Mouse (Mus musculus) adrenal gland (tissue): Measurements from ENCODE around the gene Limd2.
"Not testable (repeated sequence)": the region's sequence is repeated elsewhere in the genome, so short reads cannot be mapped to it uniquely, and the experiment has no call there.

Experiments used
- intact Hi-C: fragments of 180-260 bp; cut with DNase I; formaldehyde crosslinking; loops from one replicate; pipeline ENCODE4 v1.15.1; 2025

The Limd2 gene

DNA sequence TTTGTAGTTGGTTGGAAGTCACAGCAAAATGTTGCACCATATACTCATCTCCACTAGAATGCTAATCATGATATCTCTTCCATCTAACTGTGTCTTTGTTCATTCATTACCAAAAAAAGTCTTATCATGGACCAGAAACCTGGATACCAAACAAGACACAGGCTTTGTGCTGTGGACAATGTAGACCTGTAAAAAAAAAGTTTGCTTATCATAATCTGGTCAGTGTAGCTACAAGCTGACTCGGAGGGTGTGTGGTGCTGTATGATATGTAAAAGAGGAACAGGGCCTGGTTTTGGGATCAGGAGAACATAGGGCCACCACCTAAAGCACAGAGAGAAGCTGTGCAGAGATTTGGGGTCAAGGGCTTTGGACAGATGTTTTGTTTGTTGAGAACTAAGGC lies 31.2 kb downstream of the Limd2 start:
- intact Hi-C loops, result no loop called here

DNA sequence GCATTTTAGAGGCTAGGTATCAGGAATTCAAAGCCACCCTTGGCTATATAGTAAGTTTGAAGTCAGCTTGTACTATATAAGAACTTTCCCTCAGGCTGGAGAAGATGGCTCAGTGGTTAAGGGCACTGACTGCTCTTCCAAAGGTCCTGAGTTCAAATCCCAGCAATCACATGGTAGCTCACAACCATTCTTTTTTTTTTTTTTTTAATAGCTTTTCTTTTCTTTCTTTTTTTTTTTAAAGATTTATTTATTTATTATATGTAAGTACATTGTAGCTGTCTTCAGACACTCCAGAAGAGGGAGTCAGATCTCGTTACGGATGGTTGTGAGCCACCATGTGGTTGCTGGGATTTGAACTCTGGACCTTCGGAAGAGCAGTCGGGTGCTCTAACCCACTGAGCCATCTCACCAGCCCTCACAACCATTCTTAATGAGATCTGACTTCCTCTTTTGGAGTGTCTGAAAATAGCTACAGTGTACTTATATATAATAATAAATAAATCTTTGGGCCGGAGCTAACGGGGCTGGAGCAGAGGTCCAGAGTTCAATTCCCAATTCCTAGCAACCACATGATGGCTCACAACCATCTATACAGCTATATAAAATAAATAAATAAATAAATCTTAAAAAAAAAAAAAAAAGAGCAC lies 33.8 kb downstream of the Limd2 start:
- intact Hi-C loops, result not testable (repeated sequence)

- intact Hi-C loops, result no loop called here
Observed at GRCm38 (mm10) chr11:106125827-106126226, 34.8 kb downstream of the Limd2 start.

GRCm38 (mm10) chr11:106124784-106125183 lies 35.9 kb downstream of the Limd2 start:
- intact Hi-C loops, result loop anchor here (5.0 kb wide), 1 partner anchor 37 kb away; no protein-coding TSS in a partner anchor

DNA sequence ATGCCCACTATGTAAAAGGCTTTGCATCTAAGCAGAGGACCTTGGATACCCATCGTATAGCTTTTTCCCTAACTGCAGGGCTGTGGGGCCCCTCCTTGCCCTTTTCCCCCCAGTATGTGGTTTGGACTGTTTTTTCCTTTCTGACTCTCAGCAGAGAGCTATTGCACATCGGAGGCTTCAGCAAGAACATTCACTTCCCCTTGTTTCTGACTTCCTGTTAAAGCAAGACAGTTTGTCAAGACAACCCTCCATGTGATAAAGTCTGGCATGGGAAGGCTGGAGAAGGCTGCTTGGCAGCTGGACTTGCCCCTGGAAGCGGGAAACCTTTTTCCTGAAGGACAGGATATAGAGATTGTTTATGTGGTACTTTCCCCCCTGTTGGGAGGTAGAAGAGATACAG lies 37.9 kb downstream of the Limd2 start:
- intact Hi-C loops, result loop anchor here (5.0 kb wide), 1 partner anchor 35 kb away; no protein-coding TSS in a partner anchor

GRCm38 (mm10) chr11:106122221-106122620 lies 38.4 kb downstream of the Limd2 start:
- intact Hi-C loops, result loop anchor here (5.0 kb wide), 1 partner anchor 35 kb away; no protein-coding TSS in a partner anchor

DNA sequence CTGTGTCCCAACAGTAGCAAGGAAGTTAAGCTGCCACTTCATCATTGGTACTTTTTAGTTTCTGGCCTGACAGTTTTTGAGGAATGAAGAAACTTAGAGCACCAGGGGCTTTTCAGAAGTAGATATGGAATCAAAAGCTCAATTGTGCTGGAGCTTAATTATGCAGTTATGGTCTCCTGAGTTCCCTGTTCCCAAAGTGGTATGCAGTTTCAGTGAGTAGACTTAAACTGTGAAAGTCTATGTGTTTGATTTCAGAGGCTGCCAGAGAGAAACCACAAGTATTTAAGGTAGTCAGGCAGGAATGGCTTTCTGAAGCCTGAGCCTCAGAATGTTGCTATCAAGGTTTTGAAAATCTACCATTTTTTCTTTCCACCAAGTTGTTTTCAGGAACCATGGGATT lies 49.0 kb downstream of the Limd2 start:
- intact Hi-C loops, result no loop called here
